Mouse (Mus musculus): ENCODE results near the gene Lenep. TPM values are rescaled to one million over a fixed set of nuclear protein-coding genes. Genes with fewer than 3 reads are reported as not detected.
A peak's percentile ranks its signal among the peaks of the same experiment; 100 is the strongest.

Gene Lenep
- polyA plus RNA-seq, 1 experiment: 4.0 TPM

DNA sequence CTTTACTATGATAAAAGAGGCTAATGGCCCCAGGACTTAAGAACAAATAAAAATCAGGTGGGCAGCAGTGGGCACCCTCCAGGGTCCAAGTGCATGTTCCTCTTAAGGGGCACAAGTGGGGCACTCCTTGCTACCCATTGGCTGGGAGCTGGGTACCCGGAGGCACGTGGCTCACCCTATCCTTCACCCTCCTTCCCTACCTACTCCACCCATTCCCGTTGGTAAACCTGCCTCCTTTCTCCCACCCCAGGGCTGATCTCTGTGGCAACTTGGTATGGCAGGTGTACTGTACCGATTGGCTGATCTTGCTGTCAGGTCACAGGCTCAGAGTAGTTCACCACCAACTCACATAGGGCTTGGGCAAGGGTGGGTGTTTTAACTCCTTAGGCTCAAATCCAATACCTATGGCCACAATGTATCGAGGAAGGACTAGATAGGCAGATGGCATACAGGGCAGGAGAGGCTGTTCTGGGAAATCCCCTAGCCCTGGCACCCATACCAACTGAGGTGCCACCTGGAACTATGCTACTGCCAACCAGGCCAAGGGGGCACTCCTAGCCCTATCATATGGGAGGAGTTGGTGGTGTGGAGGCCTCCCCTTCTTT lies 18.8 kb downstream of the Lenep start:
- TF ChIP-seq POLR2A (IDR thresholded peaks at IDR 0.05; ENCODE audit: borderline replicate concordance, insufficient read depth, low read length) (no peak), CTCF (IDR thresholded peaks at IDR 0.05; ENCODE audit: borderline replicate concordance, insufficient read depth, low read depth, low read length) (no peak)

DNA sequence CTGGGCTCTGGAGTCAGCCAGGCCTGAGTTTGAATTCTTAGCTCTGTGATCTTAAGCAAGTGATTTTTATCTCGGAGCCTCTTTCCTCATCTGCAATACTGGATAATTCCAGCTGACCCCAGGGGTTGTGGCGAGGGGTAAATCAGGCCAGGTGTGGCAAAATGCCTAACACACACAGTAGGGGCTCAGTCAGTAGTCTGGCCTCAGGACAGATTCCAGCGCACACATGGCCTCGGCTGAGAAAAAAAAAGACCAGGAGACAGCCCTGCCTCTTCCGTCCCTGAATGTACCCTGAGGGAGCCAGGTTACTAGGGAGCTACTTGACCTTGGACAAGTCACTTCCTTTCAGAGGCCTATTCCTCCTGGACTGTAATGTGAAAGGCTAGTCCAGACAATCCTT lies 19.6 kb downstream of the Lenep start:
- no peak for TF ChIP-seq POLR2A (IDR thresholded peaks at IDR 0.05; ENCODE audit: borderline replicate concordance, insufficient read depth, low read length)
- no peak for TF ChIP-seq CTCF (IDR thresholded peaks at IDR 0.05; ENCODE audit: borderline replicate concordance, insufficient read depth, low read depth, low read length)
- no peak overlapping the region for H3K4me3 ChIP-seq (replicated peaks; ENCODE audit: insufficient read depth, low read depth, low read length)
- whole genome bisulfite sequencing: 44% methylated on average over 5 of the region's 5 CpGs
- peaks cover 23% of the 10 kb centered on the region for H3K4me1 ChIP-seq (ENCODE audit: control insufficient read depth, insufficient read depth, low read length)
- peak in 1 of 2 experiments; percentile 9 for DNase-seq
- H3K27ac ChIP-seq (ENCODE audit: insufficient read depth, low read length): no peak overlapping the region
- no peaks in the 10 kb centered on the region for H3K27me3 ChIP-seq (ENCODE audit: control insufficient read depth, insufficient read depth, low read length)

More for the DNA sequence above, 18.8 kb downstream of the Lenep start:
- no peak overlapping the region for H3K4me3 ChIP-seq (replicated peaks; ENCODE audit: insufficient read depth, low read depth, low read length)
- H3K27me3 ChIP-seq (ENCODE audit: control insufficient read depth, insufficient read depth, low read length): no peaks in the 10 kb centered on the region
- peak in 1 of 2 experiments; percentile 17 for DNase-seq
- 51% methylated on average over 5 of the region's 5 CpGs for WGBS
- H3K4me1 ChIP-seq (ENCODE audit: control insufficient read depth, insufficient read depth, low read length): peaks cover 28% of the 10 kb centered on the region
- H3K27ac ChIP-seq (ENCODE audit: insufficient read depth, low read length): no peak overlapping the region

DNA sequence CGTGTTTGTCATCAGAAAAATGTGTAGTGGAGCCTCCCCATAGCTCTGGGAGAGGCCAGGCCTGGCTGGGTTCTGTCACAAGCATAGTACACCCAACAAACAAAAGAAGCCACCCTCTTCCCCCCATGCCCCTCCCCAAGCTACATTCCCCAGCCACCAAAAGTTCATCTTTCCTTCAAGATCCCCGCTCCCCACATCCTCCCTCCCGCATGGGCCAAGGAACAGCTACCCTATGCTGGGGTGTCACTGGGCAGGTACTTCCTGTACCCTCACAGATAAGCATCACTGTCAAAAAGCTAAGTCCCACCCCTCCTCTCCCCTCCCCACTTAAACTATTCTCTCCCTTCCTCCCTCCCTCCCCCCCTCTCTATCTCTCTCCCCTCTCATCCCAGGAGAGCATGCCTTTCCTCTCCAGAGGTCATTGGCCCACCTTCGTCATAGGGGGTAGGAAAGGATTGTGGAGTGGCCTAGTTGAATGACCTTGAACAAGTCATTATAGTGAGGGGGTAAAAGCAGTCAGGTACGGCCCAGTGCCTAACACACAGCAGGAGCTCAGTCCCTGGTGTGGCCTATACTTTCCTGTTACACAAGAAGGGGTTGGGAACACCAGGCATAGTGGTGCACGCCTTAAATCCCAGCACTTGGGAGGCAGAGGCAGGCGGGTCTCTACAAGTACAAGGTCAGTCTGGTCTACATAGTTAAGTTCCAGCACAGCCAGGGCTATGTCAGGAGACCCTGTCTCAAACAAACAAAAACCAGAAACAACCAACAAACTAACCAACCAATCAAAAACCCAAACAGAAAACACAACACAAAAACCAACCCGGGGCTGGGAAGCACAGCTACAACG lies 20.3 kb downstream of the Lenep start:
- 92% methylated on average over 9 of the region's 9 CpGs for WGBS
- TF ChIP-seq POLR2A (IDR thresholded peaks at IDR 0.05; ENCODE audit: borderline replicate concordance, insufficient read depth, low read length) (no peak), CTCF (IDR thresholded peaks at IDR 0.05; ENCODE audit: borderline replicate concordance, insufficient read depth, low read depth, low read length) (no peak)
- Histone ChIP-seq H3K27ac (ENCODE audit: insufficient read depth, low read length) (no peak overlapping the region), H3K27me3 (ENCODE audit: control insufficient read depth, insufficient read depth, low read length) (no peaks in the 10 kb centered on the region), H3K4me1 (ENCODE audit: control insufficient read depth, insufficient read depth, low read length) (peaks cover 17% of the 10 kb centered on the region), H3K4me3 (replicated peaks; ENCODE audit: insufficient read depth, low read depth, low read length) (no peak overlapping the region)
- DNase-seq: peak in 1 of 2 experiments; percentile 4

DNA sequence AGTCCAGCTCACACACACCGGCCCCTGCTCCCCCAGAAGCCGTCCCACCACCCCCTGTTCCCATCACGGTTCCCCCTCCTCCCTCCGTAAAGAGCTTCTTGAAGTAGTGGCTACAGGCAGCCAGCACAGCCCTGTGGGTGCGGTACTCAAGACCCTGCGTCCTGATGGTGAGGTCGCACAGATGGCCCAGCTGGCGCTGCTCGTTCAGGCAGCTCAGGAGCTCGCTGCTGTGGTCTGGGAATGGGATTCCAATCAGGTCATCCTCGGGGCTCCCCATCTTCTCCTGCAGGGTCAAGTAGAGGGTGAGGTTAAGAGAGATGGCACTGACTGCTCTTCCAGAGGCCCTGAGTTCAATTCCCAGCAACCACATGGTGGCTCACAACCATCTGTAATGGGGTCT lies 21.4 kb downstream of the Lenep start:
- WGBS: 67% methylated on average over 11 of the region's 11 CpGs
- no peak for DNase-seq
- Histone ChIP-seq H3K4me1 (ENCODE audit: control insufficient read depth, insufficient read depth, low read length) (peaks cover 14% of the 10 kb centered on the region), H3K27me3 (ENCODE audit: control insufficient read depth, insufficient read depth, low read length) (no peaks in the 10 kb centered on the region), H3K4me3 (replicated peaks; ENCODE audit: insufficient read depth, low read depth, low read length) (no peak overlapping the region), H3K27ac (ENCODE audit: insufficient read depth, low read length) (no peak overlapping the region)
- no peak for TF ChIP-seq CTCF (IDR thresholded peaks at IDR 0.05; ENCODE audit: borderline replicate concordance, insufficient read depth, low read depth, low read length)
- TF ChIP-seq POLR2A (IDR thresholded peaks at IDR 0.05; ENCODE audit: borderline replicate concordance, insufficient read depth, low read length): no peak

DNA sequence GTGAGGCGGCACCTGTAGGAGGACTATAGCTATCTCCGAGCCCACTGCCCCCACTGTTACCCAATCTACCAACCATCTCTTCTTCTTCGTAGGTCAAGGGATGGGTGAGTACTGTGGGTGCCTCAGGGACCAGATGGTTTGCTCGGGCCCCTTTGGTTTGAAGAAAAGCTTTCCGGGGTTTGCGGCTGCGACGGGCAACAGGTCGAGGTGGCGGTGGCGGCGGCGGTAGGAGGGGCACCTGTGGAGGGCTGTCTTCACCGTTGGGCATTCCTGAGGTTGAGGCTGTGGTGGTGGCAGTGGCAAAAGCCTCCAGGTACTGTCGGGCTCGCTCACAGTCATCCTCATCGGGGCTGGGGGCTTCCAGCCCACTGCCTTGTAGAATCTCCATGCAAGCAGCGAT lies 21.9 kb downstream of the Lenep start:
- H3K27ac ChIP-seq (ENCODE audit: insufficient read depth, low read length): no peak overlapping the region
- WGBS: 92% methylated on average over 18 of the region's 18 CpGs
- H3K4me3 ChIP-seq (replicated peaks; ENCODE audit: insufficient read depth, low read depth, low read length): no peak overlapping the region
- no peak for TF ChIP-seq CTCF (IDR thresholded peaks at IDR 0.05; ENCODE audit: borderline replicate concordance, insufficient read depth, low read depth, low read length)
- no peak for TF ChIP-seq POLR2A (IDR thresholded peaks at IDR 0.05; ENCODE audit: borderline replicate concordance, insufficient read depth, low read length)
- H3K4me1 ChIP-seq (ENCODE audit: control insufficient read depth, insufficient read depth, low read length): peaks cover 14% of the 10 kb centered on the region
- DNase-seq: no peak
- no peaks in the 10 kb centered on the region for H3K27me3 ChIP-seq (ENCODE audit: control insufficient read depth, insufficient read depth, low read length)

DNA sequence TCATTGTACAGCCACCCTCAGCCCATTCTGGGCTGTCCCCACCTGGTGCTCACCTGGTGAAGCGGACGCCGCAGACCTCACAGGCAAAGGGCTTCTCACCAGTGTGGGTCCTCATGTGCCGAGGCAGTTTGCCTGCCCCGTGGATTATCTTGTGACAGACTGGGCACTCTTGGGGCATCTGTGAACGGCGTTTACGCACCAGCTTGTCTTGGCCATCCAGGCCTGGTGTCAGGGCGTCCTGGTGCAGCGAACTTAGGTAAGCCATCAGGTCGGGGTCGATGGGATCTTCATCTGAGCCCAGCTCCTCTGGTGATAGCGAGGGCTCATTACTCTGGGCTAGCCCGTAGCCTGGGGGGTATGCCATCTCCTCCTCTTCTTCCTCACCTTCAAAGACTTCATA lies 22.3 kb downstream of the Lenep start:
- no peak for DNase-seq
- no peak for TF ChIP-seq CTCF (IDR thresholded peaks at IDR 0.05; ENCODE audit: borderline replicate concordance, insufficient read depth, low read depth, low read length)
- TF ChIP-seq POLR2A (IDR thresholded peaks at IDR 0.05; ENCODE audit: borderline replicate concordance, insufficient read depth, low read length): no peak
- Histone ChIP-seq H3K27me3 (ENCODE audit: control insufficient read depth, insufficient read depth, low read length) (no peaks in the 10 kb centered on the region), H3K27ac (ENCODE audit: insufficient read depth, low read length) (no peak overlapping the region), H3K4me3 (replicated peaks; ENCODE audit: insufficient read depth, low read depth, low read length) (no peak overlapping the region), H3K4me1 (ENCODE audit: control insufficient read depth, insufficient read depth, low read length) (peaks cover 14% of the 10 kb centered on the region)
- WGBS: 88% methylated on average over 14 of the region's 14 CpGs

DNA sequence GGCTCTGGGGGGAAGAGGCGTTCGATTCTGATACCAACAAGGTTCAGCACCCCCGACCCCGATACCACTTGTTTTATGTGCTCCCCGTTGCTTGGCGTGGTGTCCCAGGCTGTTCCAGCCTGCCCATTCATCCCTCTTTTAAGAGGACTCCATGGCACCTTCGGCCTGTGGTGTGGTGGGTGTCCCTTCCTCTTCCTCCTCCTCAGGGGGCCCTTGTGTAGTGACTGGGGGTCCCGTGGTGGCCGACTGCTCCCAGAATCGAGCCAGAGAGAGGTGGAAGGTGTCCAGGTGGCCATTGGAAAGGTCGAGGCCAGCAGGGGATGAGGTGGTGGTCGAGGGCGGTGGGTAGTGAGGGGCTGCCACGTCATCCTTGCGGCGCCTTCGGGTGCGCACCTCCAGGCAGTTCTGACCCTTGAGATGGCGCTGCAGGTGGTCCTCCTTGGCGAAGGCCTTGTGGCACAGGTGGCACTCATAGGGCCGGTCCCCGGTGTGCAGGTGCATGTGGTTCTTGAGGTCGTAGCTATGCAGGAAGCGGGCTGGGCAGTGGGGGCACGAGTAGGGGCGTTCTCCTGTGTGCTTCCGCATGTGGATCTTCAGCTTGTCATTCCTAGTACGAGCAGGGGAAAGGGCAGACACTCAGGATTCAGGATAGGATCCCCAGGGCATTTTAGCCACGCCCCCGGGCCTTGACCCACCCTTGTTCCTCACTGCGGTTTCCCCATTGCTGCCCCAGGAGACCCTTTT lies 23.0 kb downstream of the Lenep start:
- H3K27me3 ChIP-seq (ENCODE audit: control insufficient read depth, insufficient read depth, low read length): no peaks in the 10 kb centered on the region
- H3K4me1 ChIP-seq (ENCODE audit: control insufficient read depth, insufficient read depth, low read length): peaks cover 13% of the 10 kb centered on the region
- 81% methylated on average over 31 of the region's 31 CpGs for WGBS
- no peak overlapping the region for H3K4me3 ChIP-seq (replicated peaks; ENCODE audit: insufficient read depth, low read depth, low read length)
- no peak overlapping the region for H3K27ac ChIP-seq (ENCODE audit: insufficient read depth, low read length)
- peak in 1 of 2 experiments; percentile 23 for DNase-seq
- TF ChIP-seq CTCF (IDR thresholded peaks at IDR 0.05; ENCODE audit: borderline replicate concordance, insufficient read depth, low read depth, low read length): no peak
- no peak for TF ChIP-seq POLR2A (IDR thresholded peaks at IDR 0.05; ENCODE audit: borderline replicate concordance, insufficient read depth, low read length)

Data from cerebellum, adult 2 months (tissue).